Mouse (Mus musculus) ES-Bruce4 (cell line): ENCODE measurements around the gene Olfr709-ps1.

Experiments used
- CTCF ChIP-seq: IDR thresholded peaks from one replicate; pipeline ENCODE4 v1.8.1; 2011; ENCODE audit warnings: low read depth, low read length
- POLR2A ChIP-seq: IDR thresholded peaks from one replicate; pipeline ENCODE4 v1.8.1; 2011; ENCODE audit warnings: low read length; ENCODE audit not compliant: insufficient read depth

GRCm38 (mm10) chr7:106888062-106888461, 44.0 kb downstream of the Olfr709-ps1 start, which contains the start of gene Olfr706:
- TF ChIP-seq CTCF (no peak), POLR2A (no peak)
